Mouse (Mus musculus) ES-E14 (cell line): ENCODE results near the gene Nop16.

Experiments
- CHD2 ChIP-seq: IDR thresholded peaks from 2 replicates; pipeline ENCODE4 v1.6.1; 2014; ENCODE audit warnings: mild to moderate bottlenecking, low read depth, low read length, inconsistent platforms
- HCFC1 ChIP-seq: IDR thresholded peaks from 2 replicates; pipeline ENCODE4 v1.6.1; 2012; ENCODE audit warnings: low read length, inconsistent platforms, borderline replicate concordance; ENCODE audit not compliant: insufficient read depth
- MAFK ChIP-seq: IDR thresholded peaks from 2 replicates; pipeline ENCODE4 v1.6.1; 2014; ENCODE audit warnings: mild to moderate bottlenecking, low read depth, low read length, inconsistent platforms; ENCODE audit not compliant: insufficient read depth
- ZC3H11A ChIP-seq: IDR thresholded peaks from 2 replicates; pipeline ENCODE4 v1.6.1; 2012; ENCODE audit warnings: low read depth, mild to moderate bottlenecking, inconsistent platforms, low read length, borderline replicate concordance
- ZNF384 ChIP-seq: IDR thresholded peaks from 2 replicates; pipeline ENCODE4 v1.6.1; 2012; ENCODE audit warnings: low read depth, low read length, inconsistent platforms

DNA sequence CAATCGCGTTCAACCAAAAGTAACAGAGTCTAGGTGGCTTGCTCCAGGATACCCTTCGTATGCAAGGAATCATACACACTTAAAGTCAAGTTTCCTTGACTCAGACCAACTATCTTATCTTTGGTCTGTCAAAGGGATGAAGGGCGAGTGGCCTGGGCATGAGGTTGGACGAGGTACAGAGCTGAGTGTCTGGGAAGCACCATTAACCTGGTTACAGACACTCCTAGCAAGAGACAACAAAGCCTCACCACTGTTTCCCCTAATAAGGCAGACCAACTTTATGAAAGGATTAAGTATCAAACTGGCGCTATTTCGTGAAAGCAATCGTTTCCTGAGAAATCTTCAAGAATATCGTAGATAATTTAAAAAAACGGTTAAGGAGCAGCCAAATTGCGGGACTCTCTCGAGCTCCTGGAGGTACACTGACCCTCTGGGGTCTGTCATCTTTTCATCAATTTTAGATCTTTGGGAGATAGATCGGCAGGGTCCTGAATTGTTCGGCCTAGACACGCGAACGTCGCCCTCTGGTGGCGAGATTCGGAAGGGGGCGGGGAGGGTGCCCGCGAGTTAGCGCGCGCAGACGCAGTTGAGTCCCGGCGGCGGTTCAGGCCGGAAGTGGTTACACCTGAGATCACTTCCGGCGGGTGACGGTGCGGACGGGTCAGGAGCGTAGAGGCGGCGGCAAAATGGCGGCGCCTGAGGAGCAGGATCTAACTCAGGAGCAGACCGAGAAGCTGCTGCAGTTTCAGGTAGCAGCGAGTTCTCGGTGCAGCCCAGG is 31.5 kb upstream of the Nop16 start, which contains the start of gene Faf2:
- TF ChIP-seq ZNF384 = no peak
- TF ChIP-seq HCFC1 = peak; percentile 73; the same call in 1 of the 2 replicates
- no peak for TF ChIP-seq ZC3H11A
- no peak for TF ChIP-seq MAFK
- TF ChIP-seq CHD2 = peak; percentile 87
